Mouse (Mus musculus) mouse trophoblast stem cell (cell line): Measurements from ENCODE around the gene Def8.
"Not testable (repeated sequence)": the region's sequence is repeated elsewhere in the genome, so short reads cannot be mapped to it uniquely, and the experiment has no call there.

Source experiments
- in situ Hi-C, 2 experiments: fragments of 300-500 bp; cut with MseI, MboI; formaldehyde crosslinking; loops; 2 replicates in 1 of 2; 3 replicates in 1 of 2; pipeline ENCODE4 v1.15.1; 2025

Gene Def8

GRCm38 (mm10) chr8:123432381-123432780, 9.1 kb downstream of the Def8 start:
- in situ Hi-C loops, result no loop called here

GRCm38 (mm10) chr8:123433241-123433974, 10.1 kb downstream of the Def8 start:
- in situ Hi-C loops, result not testable (repeated sequence)

- in situ Hi-C loops, result no loop called here
These were observed 18.5 kb downstream of the Def8 start for GRCm38 (mm10) chr8:123441788-123442187.

- in situ Hi-C loops, result no loop called here
These were observed 19.0 kb downstream of the Def8 start for GRCm38 (mm10) chr8:123442351-123442750.

GRCm38 (mm10) chr8:123442871-123443575, 19.7 kb downstream of the Def8 start:
- in situ Hi-C loops, result no loop called here

GRCm38 (mm10) chr8:123443576-123443921, 20.2 kb downstream of the Def8 start:
- in situ Hi-C loops, result no loop called here

GRCm38 (mm10) chr8:123444131-123444530, 20.8 kb downstream of the Def8 start:
- in situ Hi-C loops, result no loop called here

- in situ Hi-C loops, result no loop called here
These were observed 22.7 kb downstream of the Def8 start for GRCm38 (mm10) chr8:123445981-123446380.

GRCm38 (mm10) chr8:123446799-123447198, 23.5 kb downstream of the Def8 start:
- in situ Hi-C loops, result no loop called here

GRCm38 (mm10) chr8:123450783-123451182, 27.5 kb downstream of the Def8 start:
- in situ Hi-C loops, result no loop called here

- in situ Hi-C loops, result not testable (repeated sequence)
These were observed 28.4 kb downstream of the Def8 start for GRCm38 (mm10) chr8:123451747-123452146.

- in situ Hi-C loops, result no loop called here
These were observed 28.8 kb downstream of the Def8 start for GRCm38 (mm10) chr8:123452149-123452548.

GRCm38 (mm10) chr8:123453291-123453690, 30.0 kb downstream of the Def8 start:
- in situ Hi-C loops, result no loop called here

- in situ Hi-C loops, result no loop called here
These were observed 30.6 kb downstream of the Def8 start for GRCm38 (mm10) chr8:123453951-123454350.

- in situ Hi-C loops, result no loop called here
These were observed 31.2 kb downstream of the Def8 start for GRCm38 (mm10) chr8:123454559-123454958.

- in situ Hi-C loops, result no loop called here
These were observed 40.3 kb downstream of the Def8 start for GRCm38 (mm10) chr8:123463651-123464050.

- in situ Hi-C loops, result no loop called here
These were observed 44.1 kb downstream of the Def8 start for GRCm38 (mm10) chr8:123467476-123467875.

- in situ Hi-C loops, result not testable (repeated sequence)
These were observed 49.7 kb downstream of the Def8 start for GRCm38 (mm10) chr8:123472991-123473390.

- in situ Hi-C loops, result not testable (repeated sequence)
These were observed 51.2 kb downstream of the Def8 start for GRCm38 (mm10) chr8:123474549-123474948.

- in situ Hi-C loops, result no loop called here
These were observed 53.8 kb downstream of the Def8 start for GRCm38 (mm10) chr8:123476911-123477736.

GRCm38 (mm10) chr8:123477737-123478258, 54.5 kb downstream of the Def8 start, which contains the start of gene Afg3l1:
Gene Afg3l1 (plus strand): TSS chr8:123477903.
- in situ Hi-C loops, result no loop called here
